Mouse (Mus musculus): Measurements from ENCODE around the gene 4930505A04Rik.

DNA sequence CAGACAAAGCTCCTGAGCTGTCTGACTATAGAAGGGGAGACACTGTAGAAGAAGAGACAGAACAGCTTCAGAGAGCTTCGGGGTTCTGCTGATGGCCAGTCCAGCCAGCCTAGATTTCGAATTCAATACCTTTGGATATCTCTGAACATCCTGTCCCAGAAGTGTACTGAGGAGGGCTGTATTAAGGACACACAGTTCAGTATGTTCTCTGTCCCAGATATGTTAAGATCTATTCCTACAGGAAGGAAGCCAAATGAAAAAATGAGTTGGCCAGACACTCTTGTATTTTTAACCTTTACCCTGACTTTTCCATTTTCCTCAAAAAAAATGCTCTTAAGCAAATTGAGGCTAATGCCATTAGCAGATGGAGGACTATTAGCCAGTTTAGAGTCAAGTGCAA is 45.5 kb upstream of the 4930505A04Rik start:
- no peak for TF ChIP-seq GATA1 (IDR thresholded peaks at IDR 0.05; ENCODE audit: borderline replicate concordance, low read length)
- TF ChIP-seq FLI1 (IDR thresholded peaks at IDR 0.05; ENCODE audit: low read length) = no peak

All from megakaryocyte, embryonic 14.5 days (primary cell).